Mouse (Mus musculus) CD4-positive, CD25-positive, alpha-beta regulatory T cell, adult 4 months (primary cell): ENCODE measurements around the gene Ttc21a. TPM values are rescaled to one million over a fixed set of nuclear protein-coding genes. Genes with fewer than 3 reads are reported as not detected.

Experiments used
- ATAC-seq: one replicate; pipeline ENCODE4 v1.8.0; 2017
- polyA plus RNA-seq, 2 experiments: library from polyadenylated mRNA; unstranded; fragments of 100-300 nt; shearing (Covaris generic); gene quantifications; one replicate each; pipeline ENCODE4 v1.2.1; 2017

Gene Ttc21a
- polyA plus RNA-seq, 2 experiments from 2014 or later, result 0.15 TPM; not detected in 1

- peak; percentile 11 for ATAC-seq
These were observed 39.5 kb downstream of the Ttc21a start for GRCm38 (mm10) chr9:119976704-119977556.

- ATAC-seq, result no peak
These were observed 40.2 kb downstream of the Ttc21a start for GRCm38 (mm10) chr9:119977557-119978060.

- peak; percentile 17 for ATAC-seq
These were observed 40.9 kb downstream of the Ttc21a start for GRCm38 (mm10) chr9:119978151-119978810.

GRCm38 (mm10) chr9:119978811-119979441 lies 41.5 kb downstream of the Ttc21a start:
- no peak for ATAC-seq

- ATAC-seq, result no peak
These were observed 42.3 kb downstream of the Ttc21a start for GRCm38 (mm10) chr9:119979749-119980148.

- ATAC-seq, result no peak
These were observed 43.4 kb downstream of the Ttc21a start for GRCm38 (mm10) chr9:119980770-119981182.

- peak; percentile 50 for ATAC-seq
These were observed 44.1 kb downstream of the Ttc21a start for GRCm38 (mm10) chr9:119981183-119982179.

GRCm38 (mm10) chr9:119982241-119982811 lies 44.9 kb downstream of the Ttc21a start:
- ATAC-seq, result peak; percentile 51

- ATAC-seq, result peak; percentile 41
These were observed 45.6 kb downstream of the Ttc21a start for GRCm38 (mm10) chr9:119982956-119983551.

GRCm38 (mm10) chr9:119983585-119984535 lies 46.5 kb downstream of the Ttc21a start:
- ATAC-seq, result peak; percentile 19

- ATAC-seq, result no peak
These were observed 47.2 kb downstream of the Ttc21a start, which contains the start of gene Csrnp1 for GRCm38 (mm10) chr9:119984536-119985011. Csrnp1 (minus strand) TSS chr9:119984658.

- ATAC-seq, result no peak
These were observed 48.6 kb downstream of the Ttc21a start for GRCm38 (mm10) chr9:119985881-119986574.

- ATAC-seq, result peak; percentile 85
These were observed 50.9 kb downstream of the Ttc21a start for GRCm38 (mm10) chr9:119988304-119988703.

- no peak for ATAC-seq
These were observed 53.9 kb downstream of the Ttc21a start for GRCm38 (mm10) chr9:119991310-119991709.

- no peak for ATAC-seq
These were observed 55.9 kb downstream of the Ttc21a start for GRCm38 (mm10) chr9:119993092-119993844.

GRCm38 (mm10) chr9:119994207-119994606 lies 56.8 kb downstream of the Ttc21a start:
- no peak for ATAC-seq

GRCm38 (mm10) chr9:119996080-119996479 lies 58.7 kb downstream of the Ttc21a start:
- no peak for ATAC-seq

- ATAC-seq, result no peak
These were observed 61.4 kb downstream of the Ttc21a start for GRCm38 (mm10) chr9:119998776-119999175.
